Mouse (Mus musculus): ENCODE data around the gene Slc39a7.
"Not testable (repeated sequence)": the region's sequence is repeated elsewhere in the genome, so short reads cannot be mapped to it uniquely, and the experiment has no call there.

Gene Slc39a7

GRCm38 (mm10) chr17:34029890-34030595 lies 1.4 kb downstream of the Slc39a7 start:
- peak; percentile 42 for DNase-seq

GRCm38 (mm10) chr17:34029150-34029889 lies 2.2 kb downstream of the Slc39a7 start:
- DNase-seq = peak; percentile 49

- peak; percentile 61 for DNase-seq
These were observed 2.9 kb downstream of the Slc39a7 start for GRCm38 (mm10) chr17:34028501-34029149.

- DNase-seq = peak; percentile 92
These were observed 3.7 kb downstream of the Slc39a7 start, which contains the start of gene H2-Ke6 for GRCm38 (mm10) chr17:34027656-34028223. Gene H2-Ke6 (minus strand): TSS chr17:34028060.

GRCm38 (mm10) chr17:34026917-34027655 lies 4.4 kb downstream of the Slc39a7 start:
- DNase-seq = peak; percentile 67

- DNase-seq = peak; percentile 62
These were observed 5.3 kb downstream of the Slc39a7 start for GRCm38 (mm10) chr17:34026221-34026620.

- DNase-seq = peak; percentile 70
These were observed 5.7 kb downstream of the Slc39a7 start for GRCm38 (mm10) chr17:34025756-34026151.

- peak; percentile 56 for DNase-seq
These were observed 6.4 kb downstream of the Slc39a7 start for GRCm38 (mm10) chr17:34024861-34025755.

GRCm38 (mm10) chr17:34024317-34024821 lies 7.1 kb downstream of the Slc39a7 start, which contains the start of gene Ring1:
Gene Ring1 (minus strand): TSS chr17:34024680.
- DNase-seq = peak; percentile 89

GRCm38 (mm10) chr17:34023678-34024077 lies 7.8 kb downstream of the Slc39a7 start:
- no peak for DNase-seq

- DNase-seq = peak; percentile 45
These were observed 8.5 kb downstream of the Slc39a7 start for GRCm38 (mm10) chr17:34022987-34023386.

- peak; percentile 38 for DNase-seq
These were observed 9.1 kb downstream of the Slc39a7 start for GRCm38 (mm10) chr17:34022414-34022783.

- DNase-seq = peak; percentile 35
These were observed 9.7 kb downstream of the Slc39a7 start for GRCm38 (mm10) chr17:34021539-34022413.

GRCm38 (mm10) chr17:34013436-34013835 lies 18.0 kb downstream of the Slc39a7 start:
- no peak for DNase-seq

- DNase-seq = no peak
These were observed 21.3 kb downstream of the Slc39a7 start for GRCm38 (mm10) chr17:34010156-34010555.

GRCm38 (mm10) chr17:34006570-34006969 lies 24.9 kb downstream of the Slc39a7 start:
- DNase-seq = no peak

GRCm38 (mm10) chr17:34003426-34003825 lies 28.1 kb downstream of the Slc39a7 start:
- DNase-seq = no peak

GRCm38 (mm10) chr17:34000796-34001195 lies 30.7 kb downstream of the Slc39a7 start:
- DNase-seq = not testable (repeated sequence)

- peak; percentile 61 for DNase-seq
These were observed 31.3 kb downstream of the Slc39a7 start, which contains the start of gene H2-K1 for GRCm38 (mm10) chr17:34000150-34000537. Gene H2-K1 (minus strand): TSS chr17:34000347.

Data from cerebellum, adult 11-12 months (tissue).